Mouse (Mus musculus): ENCODE results near the gene Arl13a.
"Not testable (repeated sequence)": the region's sequence is repeated elsewhere in the genome, so short reads cannot be mapped to it uniquely, and the experiment has no call there.

Gene Arl13a

GRCm38 (mm10) chrX:134187201-134187600, at the start of gene Arl13a:
Arl13a (plus strand) TSS chrX:134187501.
- in situ Hi-C loops (cut with MboI; ENCODE audit: low pct_unique_long_range_greater_than_20kb in 1 of 2, low sequenced_read_pairs in 2 of 2, unreplicated experiment in 1 of 2) = not testable (repeated sequence)

- in situ Hi-C loops (cut with MboI; ENCODE audit: low pct_unique_long_range_greater_than_20kb in 1 of 2, low sequenced_read_pairs in 2 of 2, unreplicated experiment in 1 of 2) = loop anchor here in 1 of 2 experiments (25.0 kb wide), 1 partner anchor 372 kb away; no protein-coding TSS in a partner anchor
These were observed 47.3 kb upstream of the Arl13a start for GRCm38 (mm10) chrX:134140024-134140423.

GRCm38 (mm10) chrX:134141551-134141950, 45.8 kb upstream of the Arl13a start:
- in situ Hi-C loops (cut with MboI; ENCODE audit: low pct_unique_long_range_greater_than_20kb in 1 of 2, low sequenced_read_pairs in 2 of 2, unreplicated experiment in 1 of 2) = loop anchor here in 1 of 2 experiments (25.0 kb wide), 1 partner anchor 371 kb away; no protein-coding TSS in a partner anchor

- in situ Hi-C loops (cut with MboI; ENCODE audit: low pct_unique_long_range_greater_than_20kb in 1 of 2, low sequenced_read_pairs in 2 of 2, unreplicated experiment in 1 of 2) = loop anchor here in 1 of 2 experiments (25.0 kb wide), 1 partner anchor 370 kb away; no protein-coding TSS in a partner anchor
These were observed 45.3 kb upstream of the Arl13a start for GRCm38 (mm10) chrX:134141986-134142385.

GRCm38 (mm10) chrX:134158151-134158550, 29.1 kb upstream of the Arl13a start:
- in situ Hi-C loops (cut with MboI; ENCODE audit: low pct_unique_long_range_greater_than_20kb in 1 of 2, low sequenced_read_pairs in 2 of 2, unreplicated experiment in 1 of 2) = no loop called here

- in situ Hi-C loops (cut with MboI; ENCODE audit: low pct_unique_long_range_greater_than_20kb in 1 of 2, low sequenced_read_pairs in 2 of 2, unreplicated experiment in 1 of 2) = no loop called here
These were observed 26.9 kb upstream of the Arl13a start for GRCm38 (mm10) chrX:134160442-134160841.

- in situ Hi-C loops (cut with MboI; ENCODE audit: low pct_unique_long_range_greater_than_20kb in 1 of 2, low sequenced_read_pairs in 2 of 2, unreplicated experiment in 1 of 2) = no loop called here
These were observed 25.1 kb upstream of the Arl13a start, which contains the start of gene Xkrx for GRCm38 (mm10) chrX:134162043-134162720. Xkrx (minus strand) TSS chrX:134162076.

GRCm38 (mm10) chrX:134162826-134163225, 24.5 kb upstream of the Arl13a start:
- in situ Hi-C loops (cut with MboI; ENCODE audit: low pct_unique_long_range_greater_than_20kb in 1 of 2, low sequenced_read_pairs in 2 of 2, unreplicated experiment in 1 of 2) = no loop called here

GRCm38 (mm10) chrX:134163484-134163883, 23.8 kb upstream of the Arl13a start:
- in situ Hi-C loops (cut with MboI; ENCODE audit: low pct_unique_long_range_greater_than_20kb in 1 of 2, low sequenced_read_pairs in 2 of 2, unreplicated experiment in 1 of 2) = no loop called here

- in situ Hi-C loops (cut with MboI; ENCODE audit: low pct_unique_long_range_greater_than_20kb in 1 of 2, low sequenced_read_pairs in 2 of 2, unreplicated experiment in 1 of 2) = no loop called here
These were observed 16.7 kb upstream of the Arl13a start for GRCm38 (mm10) chrX:134170584-134170983.

GRCm38 (mm10) chrX:134174699-134175098, 12.6 kb upstream of the Arl13a start:
- in situ Hi-C loops (cut with MboI; ENCODE audit: low pct_unique_long_range_greater_than_20kb in 1 of 2, low sequenced_read_pairs in 2 of 2, unreplicated experiment in 1 of 2) = no loop called here

- in situ Hi-C loops (cut with MboI; ENCODE audit: low pct_unique_long_range_greater_than_20kb in 1 of 2, low sequenced_read_pairs in 2 of 2, unreplicated experiment in 1 of 2) = no loop called here
These were observed 21.2 kb downstream of the Arl13a start for GRCm38 (mm10) chrX:134208491-134208890.

- in situ Hi-C loops (cut with MboI; ENCODE audit: low pct_unique_long_range_greater_than_20kb in 1 of 2, low sequenced_read_pairs in 2 of 2, unreplicated experiment in 1 of 2) = no loop called here
These were observed 23.9 kb downstream of the Arl13a start for GRCm38 (mm10) chrX:134211151-134211642.

- in situ Hi-C loops (cut with MboI; ENCODE audit: low pct_unique_long_range_greater_than_20kb in 1 of 2, low sequenced_read_pairs in 2 of 2, unreplicated experiment in 1 of 2) = no loop called here
These were observed 30.9 kb downstream of the Arl13a start for GRCm38 (mm10) chrX:134218161-134218560.

GRCm38 (mm10) chrX:134220618-134221017, 33.3 kb downstream of the Arl13a start:
- in situ Hi-C loops (cut with MboI; ENCODE audit: low pct_unique_long_range_greater_than_20kb in 1 of 2, low sequenced_read_pairs in 2 of 2, unreplicated experiment in 1 of 2) = no loop called here

GRCm38 (mm10) chrX:134221856-134222255, 34.6 kb downstream of the Arl13a start, which contains the start of gene Nox1:
Nox1 (minus strand) TSS chrX:134221956.
- in situ Hi-C loops (cut with MboI; ENCODE audit: low pct_unique_long_range_greater_than_20kb in 1 of 2, low sequenced_read_pairs in 2 of 2, unreplicated experiment in 1 of 2) = no loop called here

GRCm38 (mm10) chrX:134233048-134233447, 45.7 kb downstream of the Arl13a start:
- in situ Hi-C loops (cut with MboI; ENCODE audit: low pct_unique_long_range_greater_than_20kb in 1 of 2, low sequenced_read_pairs in 2 of 2, unreplicated experiment in 1 of 2) = no loop called here

GRCm38 (mm10) chrX:134238266-134238665, 51.0 kb downstream of the Arl13a start:
- in situ Hi-C loops (cut with MboI; ENCODE audit: low pct_unique_long_range_greater_than_20kb in 1 of 2, low sequenced_read_pairs in 2 of 2, unreplicated experiment in 1 of 2) = no loop called here

- in situ Hi-C loops (cut with MboI; ENCODE audit: low pct_unique_long_range_greater_than_20kb in 1 of 2, low sequenced_read_pairs in 2 of 2, unreplicated experiment in 1 of 2) = no loop called here
These were observed 58.6 kb downstream of the Arl13a start for GRCm38 (mm10) chrX:134245946-134246345.

GRCm38 (mm10) chrX:134248202-134248601, 60.9 kb downstream of the Arl13a start:
- in situ Hi-C loops (cut with MboI; ENCODE audit: low pct_unique_long_range_greater_than_20kb in 1 of 2, low sequenced_read_pairs in 2 of 2, unreplicated experiment in 1 of 2) = no loop called here

Data from mouse embryonic stem cell (cell line).